Mouse (Mus musculus) kidney, postnatal 10 days (tissue): Measurements from ENCODE around the gene Ercc8.

ENCODE experiments used
- DNase-seq: peaks from one replicate; pipeline ENCODE4 v3.0.0; 2021; ENCODE audit warnings: mixed read lengths

Ercc8 gene

GRCm38 (mm10) chr13:108158465-108159240 is at the start of gene Ercc8, which contains the start of gene Ndufaf2:
Ercc8 (plus strand) TSS chr13:108158731.
Ndufaf2 (minus strand) TSS chr13:108158623.
- peak; percentile 98 for DNase-seq

GRCm38 (mm10) chr13:108110929-108111328 is 47.6 kb upstream of the Ercc8 start:
- no peak for DNase-seq

DNA sequence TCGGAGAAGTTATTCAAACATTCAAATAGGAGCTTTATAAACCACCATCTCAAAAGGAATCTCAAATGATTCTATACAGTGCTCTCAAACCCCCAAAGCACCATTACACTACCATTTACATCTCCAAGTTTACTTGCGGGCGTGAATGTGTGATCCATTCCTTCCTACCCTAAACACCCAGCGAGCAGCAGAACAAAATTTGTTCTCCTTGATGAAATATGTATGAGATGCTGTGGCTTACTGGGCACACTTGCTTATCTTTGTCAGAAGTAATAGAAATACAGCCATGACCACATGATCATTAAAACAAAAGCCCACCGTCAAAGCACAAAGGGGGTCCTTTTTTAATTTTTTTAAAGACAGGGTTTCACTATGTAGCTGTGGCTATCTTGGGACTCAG is 45.0 kb upstream of the Ercc8 start:
- DNase-seq, result no peak

GRCm38 (mm10) chr13:108114257-108114656 is 44.3 kb upstream of the Ercc8 start:
- no peak for DNase-seq

DNA sequence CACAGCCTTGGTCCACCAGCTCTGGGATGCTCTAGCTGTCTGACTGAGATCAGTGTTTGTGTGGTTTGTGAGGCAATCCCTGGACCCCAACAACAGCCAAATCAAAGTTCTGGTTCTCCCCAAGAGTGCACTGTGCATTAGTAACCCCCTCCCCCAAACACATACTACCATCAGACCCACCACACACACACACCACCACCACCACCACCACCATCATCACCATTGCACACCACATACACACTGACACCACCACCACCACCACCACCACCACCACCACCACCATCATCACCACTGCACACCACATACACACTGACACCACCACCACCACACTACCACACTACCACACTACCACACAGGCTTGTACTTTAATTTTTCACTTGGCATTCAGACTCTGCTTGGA is 40.9 kb upstream of the Ercc8 start:
- DNase-seq, result no peak

DNA sequence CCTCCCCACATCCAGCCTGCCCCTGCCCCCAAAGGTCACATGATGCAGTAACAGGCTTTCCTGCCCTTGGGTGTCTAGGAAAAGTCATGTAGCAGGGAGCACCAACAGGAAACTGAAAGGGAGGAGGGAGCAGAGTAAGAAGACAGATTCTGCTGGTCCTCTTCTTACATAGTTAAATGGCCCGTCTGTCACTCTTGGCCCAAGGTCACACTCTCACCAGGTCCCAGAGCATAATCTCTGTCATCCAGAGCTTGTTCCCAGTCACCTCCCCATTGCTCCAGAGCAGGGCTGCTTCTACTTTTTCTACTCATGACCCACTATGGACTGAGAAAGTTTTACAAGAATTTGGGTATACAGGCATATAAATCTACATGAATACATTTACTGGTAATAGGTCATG is 40.3 kb upstream of the Ercc8 start:
- DNase-seq, result no peak

- DNase-seq, result no peak
Observed at GRCm38 (mm10) chr13:108119411-108120310, 38.9 kb upstream of the Ercc8 start.

- no peak for DNase-seq
Observed at GRCm38 (mm10) chr13:108123109-108123723, 35.3 kb upstream of the Ercc8 start.

DNA sequence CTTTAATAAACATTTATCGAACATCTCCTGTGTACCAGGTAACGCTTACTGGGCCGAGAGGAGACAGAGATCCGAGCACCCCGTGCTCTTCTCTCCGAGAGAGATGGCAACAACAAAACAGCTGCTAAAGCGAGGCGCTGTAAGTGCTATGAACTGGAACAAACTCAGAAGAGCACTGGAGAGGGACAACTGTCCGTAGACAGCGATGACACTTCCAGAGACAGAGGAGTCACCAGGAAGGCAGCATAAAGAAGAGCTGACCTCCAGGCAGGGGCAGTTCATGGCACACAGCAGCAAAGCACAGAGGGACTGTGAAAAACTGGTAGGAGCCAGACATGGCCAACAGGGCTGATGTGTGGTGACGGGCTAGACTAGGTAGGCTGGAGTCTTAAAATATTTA is 34.4 kb upstream of the Ercc8 start:
- no peak for DNase-seq

DNA sequence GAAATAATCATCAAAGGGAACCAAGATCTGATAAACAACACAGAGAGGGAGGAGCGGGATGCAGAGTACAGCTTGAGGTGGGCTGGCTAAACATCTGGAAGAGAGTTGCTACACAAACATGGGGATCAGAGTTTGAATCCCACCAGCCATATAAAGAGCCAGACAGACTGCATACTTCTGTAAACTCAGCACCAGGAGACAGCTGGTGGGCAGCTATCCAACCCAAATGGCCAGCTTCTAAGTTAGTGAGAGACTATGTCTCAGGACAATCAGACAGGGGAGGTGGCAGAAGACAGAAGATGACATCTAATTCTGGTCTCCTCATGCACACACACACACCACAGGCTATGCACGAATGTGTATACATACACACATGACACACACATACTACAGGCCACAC is 32.3 kb upstream of the Ercc8 start:
- DNase-seq, result no peak

GRCm38 (mm10) chr13:108127130-108127529 is 31.4 kb upstream of the Ercc8 start:
- peak; percentile 62 for DNase-seq

GRCm38 (mm10) chr13:108127883-108128282 is 30.6 kb upstream of the Ercc8 start:
- no peak for DNase-seq

- no peak for DNase-seq
Observed at GRCm38 (mm10) chr13:108129070-108129469, 29.5 kb upstream of the Ercc8 start.

GRCm38 (mm10) chr13:108130737-108131136 is 27.8 kb upstream of the Ercc8 start:
- DNase-seq, result no peak

DNA sequence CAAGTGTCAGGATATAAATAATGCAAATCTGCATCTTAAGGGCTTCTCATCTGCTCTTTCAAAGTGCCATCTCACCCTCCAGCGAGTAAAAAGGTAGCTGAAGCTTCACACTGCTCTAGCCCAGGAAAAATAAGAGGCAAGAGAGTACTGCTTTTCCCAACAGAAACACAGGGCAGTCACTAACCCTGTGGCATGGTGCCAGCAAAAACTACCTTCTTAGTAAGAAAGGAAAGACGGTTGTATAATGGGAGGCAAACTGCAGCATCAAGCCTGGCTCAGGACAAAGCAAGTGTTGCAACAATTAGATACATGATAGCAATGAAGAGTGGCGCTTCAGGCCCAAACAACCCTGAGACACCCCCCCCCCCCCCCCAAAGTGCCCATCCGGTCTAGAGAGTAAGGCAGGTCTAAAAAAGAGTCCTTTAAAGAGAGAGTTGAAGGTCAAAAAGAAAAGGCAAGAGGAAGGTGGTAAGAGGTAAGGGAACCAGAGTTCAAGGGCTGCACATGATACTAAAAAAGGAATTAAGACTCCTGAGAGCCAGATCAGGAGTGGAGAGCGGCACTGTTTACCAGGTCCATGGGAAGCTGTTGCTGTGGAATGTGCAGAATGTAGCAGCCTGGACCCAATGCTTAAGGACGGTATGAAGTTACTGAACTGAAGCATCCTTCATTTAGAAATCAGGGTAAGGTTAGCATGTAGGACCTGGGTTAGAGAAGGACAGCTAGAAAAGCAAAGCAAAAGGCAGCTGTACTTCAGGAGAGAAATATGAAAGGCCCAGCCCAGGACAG is 26.3 kb upstream of the Ercc8 start:
- DNase-seq, result peak; percentile 60

- no peak for DNase-seq
Observed at GRCm38 (mm10) chr13:108135617-108136016, 22.9 kb upstream of the Ercc8 start.

GRCm38 (mm10) chr13:108138403-108138977 is 20.0 kb upstream of the Ercc8 start:
- DNase-seq, result no peak

- DNase-seq, result no peak
Observed at GRCm38 (mm10) chr13:108144086-108144485, 14.4 kb upstream of the Ercc8 start.

- DNase-seq, result peak; percentile 33
Observed at GRCm38 (mm10) chr13:108151782-108152181, 6.7 kb upstream of the Ercc8 start.

GRCm38 (mm10) chr13:108152650-108153372 is 5.7 kb upstream of the Ercc8 start:
- peak; percentile 58 for DNase-seq

DNA sequence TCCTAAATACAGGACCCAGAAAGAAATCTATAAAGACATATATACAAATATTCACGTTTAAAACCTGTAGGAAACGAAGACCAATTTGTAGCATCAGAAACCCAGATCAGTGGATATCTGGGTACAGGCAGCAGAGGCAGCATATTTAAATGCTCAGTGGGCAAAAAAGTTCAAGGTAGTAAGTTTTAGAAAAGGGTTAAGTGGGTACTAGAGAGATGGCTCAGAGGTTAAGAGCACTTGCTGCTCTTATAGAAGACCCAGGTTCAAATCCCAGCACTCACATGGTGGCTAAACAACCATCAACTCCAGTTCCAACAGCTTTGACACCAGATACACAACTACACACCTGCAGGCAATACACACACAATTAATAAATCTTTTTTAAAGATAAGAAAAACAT is 1.4 kb upstream of the Ercc8 start:
- no peak for DNase-seq
